Mouse (Mus musculus) ovary, postnatal 36 days (tissue): ENCODE results near the gene Tmem102.

Experiments used
- DNase-seq: peaks from one replicate; pipeline ENCODE4 v3.0.0; 2022; ENCODE audit warnings: low spot score, mixed read lengths

The Tmem102 gene

GRCm38 (mm10) chr11:69804972-69805909, at the start of gene Tmem102:
Gene Tmem102 (minus strand): TSS chr11:69805624.
- no peak for DNase-seq

GRCm38 (mm10) chr11:69854680-69855079, 49.3 kb upstream of the Tmem102 start:
- DNase-seq = no peak

GRCm38 (mm10) chr11:69853994-69854393, 48.6 kb upstream of the Tmem102 start:
- no peak for DNase-seq

GRCm38 (mm10) chr11:69850754-69851153, 45.3 kb upstream of the Tmem102 start:
- no peak for DNase-seq

GRCm38 (mm10) chr11:69849884-69850283, 44.5 kb upstream of the Tmem102 start:
- no peak for DNase-seq

- DNase-seq = no peak
Observed at GRCm38 (mm10) chr11:69849128-69849527, 43.7 kb upstream of the Tmem102 start.

- no peak for DNase-seq
Observed at GRCm38 (mm10) chr11:69848021-69848420, 42.6 kb upstream of the Tmem102 start.

- peak; percentile 30 for DNase-seq
Observed at GRCm38 (mm10) chr11:69846738-69847688, 41.6 kb upstream of the Tmem102 start.

- peak; percentile 94 for DNase-seq
Observed at GRCm38 (mm10) chr11:69846198-69846680, 40.8 kb upstream of the Tmem102 start, which contains the start of gene Plscr3. Gene Plscr3 (plus strand): TSS chr11:69846376.

- no peak for DNase-seq
Observed at GRCm38 (mm10) chr11:69838714-69839104, 33.3 kb upstream of the Tmem102 start.

GRCm38 (mm10) chr11:69837952-69838713, 32.7 kb upstream of the Tmem102 start, which contains the start of gene Tmem256:
Gene Tmem256 (plus strand): TSS chr11:69838514.
- peak; percentile 92 for DNase-seq

- DNase-seq = no peak
Observed at GRCm38 (mm10) chr11:69837604-69837951, 32.2 kb upstream of the Tmem102 start, which contains the start of gene Nlgn2. Gene Nlgn2 (minus strand): TSS chr11:69837784.

- peak; percentile 47 for DNase-seq
Observed at GRCm38 (mm10) chr11:69836703-69837576, 31.5 kb upstream of the Tmem102 start.

- no peak for DNase-seq
Observed at GRCm38 (mm10) chr11:69835966-69836335, 30.5 kb upstream of the Tmem102 start.

GRCm38 (mm10) chr11:69835326-69835965, 30.0 kb upstream of the Tmem102 start:
- no peak for DNase-seq

- DNase-seq = peak; percentile 59
Observed at GRCm38 (mm10) chr11:69834001-69834549, 28.7 kb upstream of the Tmem102 start.

GRCm38 (mm10) chr11:69833554-69833953, 28.1 kb upstream of the Tmem102 start:
- DNase-seq = no peak

- no peak for DNase-seq
Observed at GRCm38 (mm10) chr11:69828832-69829231, 23.4 kb upstream of the Tmem102 start.

GRCm38 (mm10) chr11:69823456-69823855, 18.0 kb upstream of the Tmem102 start:
- no peak for DNase-seq

- DNase-seq = no peak
Observed at GRCm38 (mm10) chr11:69822080-69822479, 16.7 kb upstream of the Tmem102 start, which contains the start of gene Spem1. Gene Spem1 (minus strand): TSS chr11:69822180.
